Mouse (Mus musculus) G1E-ER4 (cell line): ENCODE data around the gene Trpm7. TPM values are rescaled to one million over a fixed set of nuclear protein-coding genes. Genes with fewer than 3 reads are reported as not detected.

Source experiments
- GATA1 ChIP-seq: IDR thresholded peaks from one replicate; pipeline ENCODE4 v1.8.0; 2012; ENCODE audit warnings: low read length, inconsistent platforms
- polyA plus RNA-seq: library from polyadenylated mRNA; stranded (reverse); fragments of >175 nt; gene quantifications from 2 replicates; pipeline ENCODE4 v1.2.3, GENCODE M21; 2012

Trpm7 gene
- polyA plus RNA-seq, 1 experiment: 15.3 TPM

DNA sequence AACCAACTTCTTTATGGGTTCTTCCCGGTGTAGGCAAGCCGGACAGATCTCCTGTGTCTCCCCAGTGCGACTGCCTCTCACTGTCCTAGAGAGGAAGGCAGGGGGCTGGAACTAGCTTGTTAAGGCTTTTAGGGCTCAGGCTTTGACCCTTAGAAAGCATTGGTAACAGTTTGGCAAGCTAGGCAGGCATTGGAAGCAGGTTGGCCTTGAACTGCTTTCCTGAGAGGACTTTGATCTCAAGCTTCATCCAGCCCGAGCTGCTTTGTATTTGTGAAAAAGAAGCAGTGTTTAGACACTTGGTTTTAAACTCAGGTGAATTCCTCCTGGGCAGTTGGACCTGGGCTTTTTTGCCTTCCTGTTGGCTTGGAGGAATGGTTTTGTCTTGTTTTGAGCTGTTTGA lies 97.2 kb downstream of the Trpm7 start:
- TF ChIP-seq GATA1: no peak

DNA sequence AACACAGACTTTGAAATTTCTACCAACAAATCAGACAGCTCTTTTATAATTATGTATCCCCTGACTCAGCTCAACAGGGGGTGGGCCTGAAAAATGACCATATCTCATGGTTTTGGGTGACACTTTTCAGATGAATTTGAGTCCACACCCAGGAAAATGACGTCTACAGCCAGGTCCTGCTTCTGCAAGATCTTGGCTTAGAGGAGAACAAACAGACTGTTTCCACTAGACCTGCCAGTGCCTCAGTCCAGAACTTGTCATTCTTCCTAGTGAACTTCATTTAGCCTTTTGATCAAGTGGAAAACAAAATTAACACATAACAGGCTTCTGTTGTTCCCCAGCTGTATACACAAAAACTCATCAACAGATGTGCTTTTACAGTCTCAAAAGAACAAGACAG lies 99.6 kb downstream of the Trpm7 start:
- TF ChIP-seq GATA1: no peak

DNA sequence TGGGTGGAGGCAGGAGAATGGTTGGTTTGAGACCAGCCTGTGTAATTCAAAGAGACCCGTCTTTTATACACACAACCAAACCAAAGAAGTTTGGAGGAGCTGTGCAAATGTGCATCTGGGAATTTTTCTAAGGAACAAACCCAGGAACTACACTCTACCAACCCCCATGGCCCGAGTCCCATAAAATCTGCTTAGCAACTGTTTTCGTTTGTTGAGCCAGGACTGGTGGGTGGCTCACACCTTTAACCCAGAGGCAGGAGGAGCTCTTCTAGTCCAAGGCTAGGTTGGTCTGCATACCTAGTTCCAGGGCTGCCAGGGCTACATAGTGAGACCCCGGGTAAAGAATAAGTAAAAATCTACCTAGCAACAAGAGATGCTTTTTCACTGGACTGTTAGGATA lies 100.1 kb downstream of the Trpm7 start:
- TF ChIP-seq GATA1: no peak

DNA sequence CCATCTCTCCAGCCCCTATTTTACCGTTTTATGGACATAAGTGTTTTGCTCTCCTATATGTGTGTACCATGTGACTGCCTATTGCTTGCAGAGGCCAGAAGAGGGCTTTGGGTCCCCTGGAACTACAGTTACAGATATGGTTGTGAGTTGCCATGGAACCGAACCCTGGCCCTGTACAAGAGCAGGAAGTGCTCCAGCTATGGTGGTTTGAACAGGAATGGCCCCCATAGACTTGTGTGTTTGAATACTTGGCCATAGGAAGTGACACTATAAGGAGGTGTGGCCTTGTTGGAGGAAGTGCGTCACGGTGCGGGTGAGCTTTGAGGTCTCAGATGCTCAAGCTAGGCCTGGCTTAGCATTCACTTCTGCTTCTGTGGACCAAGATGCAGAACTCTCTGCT lies 103.8 kb downstream of the Trpm7 start:
- no peak for TF ChIP-seq GATA1

DNA sequence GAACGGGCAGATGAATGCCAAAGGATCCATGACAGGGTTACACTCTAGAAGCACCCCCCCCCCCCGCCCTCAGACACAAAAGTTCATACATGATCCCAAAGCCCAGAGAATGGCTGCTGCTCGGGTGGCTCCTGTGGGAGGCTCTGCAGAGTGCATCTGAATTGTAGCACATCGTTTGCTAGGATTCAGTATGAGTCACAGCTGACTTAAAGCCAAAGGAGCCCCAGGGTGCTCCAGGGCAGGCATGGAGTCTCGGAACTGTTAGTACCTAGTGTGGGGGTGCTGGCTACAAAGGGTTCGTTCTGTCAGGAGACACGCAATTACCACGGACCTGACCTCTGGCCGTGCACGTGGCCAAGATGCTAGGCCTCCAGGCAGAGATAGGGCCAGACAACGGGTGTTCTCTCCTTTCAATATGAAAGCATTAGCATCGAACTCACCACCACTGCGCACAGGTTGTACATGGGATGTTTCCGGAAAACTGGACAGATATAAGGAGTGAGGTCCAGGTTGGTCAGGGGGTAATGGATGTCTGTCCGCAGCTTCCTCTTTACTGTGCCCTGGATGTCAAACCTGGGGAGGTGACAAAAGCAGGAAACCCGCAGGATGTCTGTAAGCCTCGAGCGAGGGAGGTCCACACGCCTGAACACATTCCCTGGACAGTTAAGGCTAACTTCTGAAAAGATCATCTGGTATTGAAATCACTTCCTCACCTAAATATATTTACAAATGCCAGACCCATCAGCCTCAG lies 106.4 kb downstream of the Trpm7 start:
- TF ChIP-seq GATA1: no peak

DNA sequence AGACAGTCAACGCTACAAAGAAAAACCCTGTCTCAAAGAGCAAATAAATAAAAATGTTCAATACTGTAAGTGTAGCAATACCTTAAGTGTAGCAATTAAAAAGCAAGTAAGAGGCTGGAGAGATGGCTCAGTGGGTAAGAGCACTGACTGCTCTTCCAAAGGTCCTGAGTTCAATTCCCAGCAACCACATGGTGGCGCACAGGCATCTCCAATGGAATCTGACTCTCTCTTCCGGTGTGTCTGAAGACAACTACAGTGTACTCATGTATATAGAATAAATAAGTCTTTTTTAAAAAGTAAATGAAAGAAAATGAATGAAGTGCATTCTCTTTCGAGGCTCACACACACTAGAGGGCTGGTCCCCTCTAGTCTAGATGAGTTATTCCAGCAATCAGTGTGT lies 107.8 kb downstream of the Trpm7 start:
- TF ChIP-seq GATA1: no peak

DNA sequence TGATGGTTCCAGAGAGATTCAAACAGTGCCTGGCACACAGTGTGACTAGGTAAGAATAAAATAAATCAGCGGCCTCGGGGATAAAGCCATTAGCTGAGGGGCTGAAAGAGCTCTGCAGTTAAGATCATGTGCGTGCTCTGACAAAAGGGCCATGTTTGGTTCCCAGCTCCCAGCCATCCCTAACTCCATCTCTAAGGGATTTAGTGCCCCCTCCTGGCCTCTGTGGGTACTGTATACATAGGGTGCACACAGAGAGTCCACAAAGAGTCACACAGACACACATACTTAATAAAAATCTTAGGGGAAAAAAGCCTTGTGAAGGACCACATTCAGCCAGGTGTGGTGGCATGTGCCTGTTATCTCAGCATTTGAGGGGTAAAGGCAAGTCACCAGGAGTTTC lies 108.4 kb downstream of the Trpm7 start:
- TF ChIP-seq GATA1: no peak

DNA sequence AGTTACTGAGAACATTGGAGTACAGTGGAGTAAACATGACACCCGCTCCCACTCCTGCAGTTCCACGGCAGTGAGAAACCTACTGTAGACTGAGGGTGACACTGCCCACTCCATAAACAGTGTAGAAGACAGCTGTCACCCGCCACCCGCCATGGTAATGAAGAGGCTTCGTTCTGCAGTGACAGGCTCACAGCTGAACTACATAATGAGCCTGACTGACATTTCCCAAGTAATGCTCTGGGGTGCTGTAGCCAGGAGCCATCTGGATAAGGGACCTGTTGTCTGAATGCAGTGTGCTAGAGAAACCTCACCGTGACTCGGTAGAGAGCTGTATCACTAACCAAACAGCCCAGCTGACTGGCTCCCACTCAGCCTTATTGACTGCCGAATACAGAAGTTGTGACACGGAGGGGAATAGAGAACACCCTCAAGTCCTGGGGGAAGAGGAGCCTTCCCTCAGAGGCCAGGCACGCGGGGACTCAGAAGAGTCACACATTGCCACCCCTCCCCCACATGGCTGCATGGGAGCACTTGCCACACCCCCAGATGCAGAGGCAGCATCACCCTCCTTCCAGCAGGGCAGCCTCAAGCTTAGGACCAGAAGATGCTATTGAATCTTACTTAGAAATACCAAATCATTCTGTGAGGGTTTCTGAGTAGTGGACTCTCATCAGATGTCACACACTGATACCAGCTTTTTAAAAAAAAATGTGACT lies 110.0 kb downstream of the Trpm7 start:
- no peak for TF ChIP-seq GATA1

DNA sequence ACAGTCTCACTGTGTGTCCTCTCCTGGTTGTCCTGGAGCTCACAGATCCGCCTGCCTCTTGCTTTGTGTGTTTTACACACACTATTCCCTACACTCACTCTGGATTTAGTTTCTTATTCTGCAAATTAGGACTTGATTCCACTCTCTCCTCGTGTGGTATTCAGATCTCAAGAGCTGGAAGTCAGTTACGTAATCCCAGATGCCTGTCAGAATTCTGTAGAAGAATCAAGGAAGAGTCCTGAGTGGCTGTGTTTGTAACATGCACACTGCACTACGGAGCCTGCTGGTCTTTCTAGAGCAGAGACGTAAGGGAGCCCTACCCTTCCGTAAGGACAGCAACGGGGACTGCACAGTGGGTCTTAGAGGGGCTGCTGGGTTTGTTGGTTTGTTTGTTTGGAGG lies 116.7 kb downstream of the Trpm7 start:
- no peak for TF ChIP-seq GATA1

DNA sequence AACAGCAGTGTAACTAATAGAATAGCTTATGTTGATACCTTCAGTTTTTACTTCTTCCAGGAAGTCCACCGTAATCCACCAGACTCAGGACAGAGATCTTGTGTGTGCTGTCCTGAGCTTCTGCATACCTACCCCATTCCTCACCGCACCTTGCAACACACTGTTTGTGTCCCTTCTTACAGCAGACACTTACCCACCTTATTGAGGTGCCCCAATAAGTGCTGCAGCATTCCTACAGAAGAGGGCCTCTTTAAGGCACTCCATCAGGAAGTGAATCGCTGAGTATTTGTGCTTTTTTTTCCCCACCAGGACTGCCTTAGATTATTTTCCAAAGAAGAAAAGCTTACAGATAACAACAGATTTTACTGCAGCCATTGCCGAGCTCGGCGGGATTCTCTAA lies 120.4 kb downstream of the Trpm7 start:
- TF ChIP-seq GATA1: no peak

DNA sequence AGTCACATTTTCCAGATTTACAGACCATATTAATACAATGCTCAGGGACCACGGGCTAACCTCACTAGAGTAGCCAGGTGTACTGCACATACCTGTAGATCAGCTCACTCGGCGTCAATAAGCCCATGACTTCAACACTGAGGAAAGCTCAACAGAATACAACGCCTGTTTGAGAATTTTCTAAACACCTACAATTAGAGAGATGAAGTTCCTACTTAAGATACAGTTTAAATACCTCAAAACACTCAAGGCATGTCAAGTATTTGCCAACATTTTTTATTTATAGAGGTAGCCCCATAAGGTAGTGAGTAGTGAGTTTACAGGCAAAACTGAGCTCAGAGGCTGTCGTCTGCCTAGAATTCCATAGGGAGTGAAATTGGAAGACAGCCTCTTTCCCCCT lies 132.6 kb downstream of the Trpm7 start:
- TF ChIP-seq GATA1: no peak

Other genes with a start within 250 kb of the Trpm7 start
- 5.5 and 6.9 TPM in 2 replicates for gene Gabpb1, start 199.9 kb downstream of the Trpm7 start, polyA plus RNA-seq
- 18.4 and 19.3 TPM in 2 replicates for gene Usp8, start 168.9 kb downstream of the Trpm7 start, polyA plus RNA-seq
- 0.22 and 0.23 TPM in 2 replicates for gene Usp50, start 92.8 kb downstream of the Trpm7 start, polyA plus RNA-seq
- 3.3 and 5.0 TPM in 2 replicates for gene Sppl2a, start 57.0 kb upstream of the Trpm7 start, polyA plus RNA-seq
- gene Ap4e1, start 132.5 kb upstream of the Trpm7 start, polyA plus RNA-seq: 4.1 and 5.6 TPM in 2 replicates
- gene Blvra, start 194.4 kb upstream of the Trpm7 start, polyA plus RNA-seq: 1.5 and 2.7 TPM in 2 replicates